Mouse (Mus musculus) embryonic fibroblast, embryonic 13.5 days (primary cell): Measurements from ENCODE around the gene Stk10. TPM values are rescaled to one million over a fixed set of nuclear protein-coding genes. Genes with fewer than 3 reads are reported as not detected.

ENCODE experiments used
- H3K27ac ChIP-seq: 2 replicates; pipeline ENCODE4 v1.5.1; 2012; ENCODE audit warnings: low read length, control low read depth, inconsistent platforms; ENCODE audit not compliant: insufficient read depth
- H3K4me1 ChIP-seq: 2 replicates; pipeline ENCODE4 v1.6.1; 2011; ENCODE audit warnings: low read length; ENCODE audit not compliant: control insufficient read depth, insufficient read depth
- H3K4me3 ChIP-seq: 2 replicates; pipeline ENCODE4 v1.5.1; 2011; ENCODE audit warnings: mild to moderate bottlenecking, control low read depth, low read length; ENCODE audit not compliant: insufficient read depth
- CTCF ChIP-seq: IDR thresholded peaks from 2 replicates; pipeline ENCODE4 v1.5.1; 2011; ENCODE audit warnings: mild to moderate bottlenecking, control low read depth, low read length, moderate library complexity, borderline replicate concordance; ENCODE audit not compliant: insufficient read depth
- POLR2A ChIP-seq: IDR thresholded peaks from 2 replicates; pipeline ENCODE4 v1.6.1; 2011; ENCODE audit warnings: low read depth, mild to moderate bottlenecking, control low read depth, low read length, moderate library complexity
- polyA plus RNA-seq: library from polyadenylated mRNA; stranded (reverse); fragments of >200 nt; gene quantifications from 2 replicates; pipeline ENCODE4 v1.2.4, GENCODE M21; 2011; ENCODE audit warnings: low read depth; ENCODE audit not compliant: missing spikeins, insufficient read length

The Stk10 gene
- polyA plus RNA-seq, 1 experiment, result 4.4 TPM

DNA sequence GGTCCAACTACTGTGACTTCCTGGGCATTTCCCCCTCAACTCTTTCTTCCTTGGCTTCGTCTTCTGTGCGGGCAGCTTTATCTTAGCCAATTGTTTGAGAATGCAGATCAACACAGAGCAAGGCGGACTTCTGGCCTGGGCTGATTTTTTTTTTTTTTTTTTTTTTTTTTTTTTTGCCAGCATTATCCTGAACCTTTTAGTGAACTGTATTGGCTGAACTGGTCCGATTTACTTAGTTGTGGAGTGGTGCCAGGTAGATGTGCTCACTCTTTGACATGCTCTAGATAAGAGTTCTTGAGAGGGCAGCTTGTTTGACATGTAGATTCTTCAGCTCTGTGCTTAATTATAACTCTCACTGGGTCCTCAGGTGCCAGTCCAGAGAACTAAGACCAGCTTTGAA is 103.2 kb downstream of the Stk10 start:
- Histone ChIP-seq H3K4me3 (no peak overlapping the region), H3K4me1 (peaks cover 3% of the 10 kb centered on the region; the same call in 1 of the 2 replicates), H3K27ac (no peak overlapping the region)
- TF ChIP-seq POLR2A (no peak), CTCF (no peak)

DNA sequence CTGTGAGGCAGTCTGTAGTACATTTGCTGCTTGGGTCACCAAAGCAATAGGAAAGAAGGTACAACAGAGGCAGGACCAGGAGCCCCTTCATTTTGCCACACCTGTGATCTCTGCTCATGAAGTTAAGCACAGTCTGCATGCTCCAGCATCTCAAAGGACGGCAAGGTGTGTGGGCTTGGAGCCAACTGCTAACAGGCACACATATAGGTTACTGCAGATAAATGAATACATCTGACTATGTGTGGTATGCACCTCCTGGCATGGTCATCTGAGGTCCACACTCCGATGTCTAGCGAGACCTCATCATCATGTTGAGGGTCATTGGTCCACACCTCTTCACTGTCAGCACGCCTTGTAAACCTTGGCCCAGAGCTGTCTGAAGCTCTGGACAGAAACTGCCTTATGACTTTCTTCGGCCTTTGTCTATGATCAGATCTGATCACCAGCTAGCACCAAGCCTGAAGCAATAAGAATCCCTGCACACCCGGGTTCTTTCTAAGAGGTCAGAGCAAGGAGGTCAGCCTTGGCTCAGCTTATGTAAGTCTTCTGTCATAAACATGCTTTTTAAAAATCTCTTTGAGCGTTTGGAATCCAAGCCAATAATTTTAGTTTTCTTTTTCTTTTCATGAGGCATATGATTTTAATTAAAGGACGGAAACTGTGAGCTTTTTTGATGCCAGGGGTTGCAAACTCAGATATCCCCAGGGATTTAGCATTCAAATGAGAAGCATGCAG is 105.6 kb downstream of the Stk10 start:
- Histone ChIP-seq H3K4me3 (no peak overlapping the region), H3K27ac (peak overlapping the region; percentile 9; the same call in 1 of the 2 replicates)
- no peak for TF ChIP-seq CTCF
- no peak for TF ChIP-seq POLR2A

DNA sequence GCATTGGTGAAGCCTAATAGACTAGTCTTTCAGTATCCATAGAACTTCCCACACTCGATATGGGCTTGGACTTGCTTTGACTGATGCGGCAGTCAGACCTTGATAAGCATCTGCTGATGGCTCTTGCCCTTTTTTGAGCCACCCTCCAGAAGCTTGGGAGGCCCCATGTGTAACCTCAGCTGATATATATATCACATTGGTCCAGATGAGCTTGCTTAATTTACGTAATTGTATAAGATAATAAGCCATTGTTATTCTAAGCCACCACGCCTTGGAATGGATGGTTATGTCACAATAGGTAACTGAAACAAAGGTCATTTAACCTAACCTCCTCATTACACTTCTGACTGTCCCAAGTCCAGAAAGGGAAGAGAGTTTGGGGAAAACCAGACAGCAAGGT is 107.5 kb downstream of the Stk10 start:
- no peak for TF ChIP-seq POLR2A
- no peak for TF ChIP-seq CTCF
- Histone ChIP-seq H3K27ac (no peak overlapping the region), H3K4me3 (no peak overlapping the region)

More for the DNA sequence above, 105.6 kb downstream of the Stk10 start:
- H3K4me1 ChIP-seq, result peaks cover 3% of the 10 kb centered on the region; the same call in 1 of the 2 replicates

DNA sequence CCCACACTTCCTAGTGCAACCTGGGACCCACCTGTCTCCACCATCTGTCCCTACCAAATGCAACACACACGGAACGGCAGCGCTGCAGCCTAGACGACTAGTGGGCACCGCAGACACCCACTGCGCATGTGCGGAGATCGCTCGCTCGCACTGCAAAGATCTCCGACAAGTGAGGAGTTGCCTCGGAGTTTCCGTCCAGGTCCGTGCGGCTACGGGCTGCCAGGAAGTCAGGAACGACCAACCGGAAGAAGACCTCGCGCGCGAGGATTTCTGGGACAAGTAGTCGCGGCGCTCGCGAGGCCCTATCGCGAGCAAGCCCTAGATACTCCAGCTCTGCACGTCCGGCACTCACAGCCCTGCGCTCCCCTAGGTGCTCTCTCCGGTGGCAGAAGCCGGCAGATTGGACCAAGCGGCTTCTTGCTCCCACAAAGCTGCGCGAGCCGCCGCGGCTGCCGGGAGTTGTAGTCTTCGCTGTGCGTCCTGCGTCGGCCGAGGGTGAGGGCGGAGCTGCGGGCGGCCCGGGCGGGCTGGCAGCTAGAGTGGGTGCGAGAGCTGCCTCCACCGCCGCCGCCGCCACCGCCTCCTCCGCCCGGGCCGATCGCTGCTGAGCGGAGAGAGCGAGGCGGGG is 109.3 kb downstream of the Stk10 start, which contains the start of gene Fbxw11:
Gene Fbxw11 (plus strand): TSS at position 476 of the 628 bp plus-strand sequence.
- H3K4me1 ChIP-seq, result peaks cover 9% of the 10 kb centered on the region
- peak within 1 kb of the TSS; percentile 63 for H3K4me3 ChIP-seq
- TF ChIP-seq POLR2A (peak; percentile 99), CTCF (no peak)
- H3K27ac ChIP-seq, result peak within 1 kb of the TSS; percentile 93

More for the DNA sequence above, 107.5 kb downstream of the Stk10 start:
- peaks cover 3% of the 10 kb centered on the region; the same call in 1 of the 2 replicates for H3K4me1 ChIP-seq

DNA sequence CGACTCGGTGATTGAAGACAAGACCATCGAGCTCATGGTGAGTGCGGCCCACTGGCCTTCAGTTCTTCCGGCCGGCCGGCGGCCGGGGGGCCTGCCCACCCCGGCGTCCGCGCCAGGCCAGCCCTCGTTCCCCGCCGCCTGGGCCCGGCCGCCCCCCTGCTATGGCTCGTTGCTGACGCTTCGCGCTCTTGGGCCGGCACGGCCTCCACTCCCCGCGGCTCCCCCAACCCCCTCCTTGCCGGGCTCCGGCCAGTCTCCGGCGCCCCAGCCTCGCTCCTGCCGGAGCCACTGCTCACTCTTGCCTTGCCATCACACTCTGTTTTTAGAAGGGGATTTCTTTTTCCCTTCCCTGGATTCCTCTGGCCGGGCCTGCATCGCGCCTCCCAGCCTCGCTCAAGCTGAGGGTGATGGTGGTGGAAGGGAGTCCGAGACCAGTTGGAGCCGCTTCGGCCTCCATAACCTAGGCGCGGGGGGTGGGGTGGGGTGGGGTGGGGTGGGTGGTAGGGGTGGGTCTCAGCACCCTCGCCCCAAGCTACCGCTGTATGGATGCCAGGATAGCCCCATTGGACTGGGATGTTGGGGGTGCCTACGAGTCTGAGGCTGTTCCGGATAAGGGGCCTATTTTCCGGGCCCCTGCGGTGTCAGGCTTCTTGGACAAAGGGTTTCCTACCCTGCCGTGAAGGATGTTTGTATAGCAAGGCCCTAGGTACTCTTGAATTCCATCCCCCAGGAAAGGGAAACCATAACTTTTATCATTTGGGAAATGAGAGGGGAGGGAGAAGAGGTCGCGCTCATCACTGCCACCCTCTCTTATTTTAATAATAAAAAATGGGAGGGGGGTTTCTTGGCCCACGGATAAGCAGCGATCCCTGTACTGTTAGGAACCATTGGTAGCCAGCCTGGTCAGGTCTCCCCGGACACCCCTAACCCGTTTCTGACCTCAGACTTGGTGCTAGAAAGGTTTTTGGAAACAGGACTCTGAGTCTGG is 110.1 kb downstream of the Stk10 start:
- Histone ChIP-seq H3K27ac (peak overlapping the region; percentile 93), H3K4me3 (peak overlapping the region; percentile 63)

DNA sequence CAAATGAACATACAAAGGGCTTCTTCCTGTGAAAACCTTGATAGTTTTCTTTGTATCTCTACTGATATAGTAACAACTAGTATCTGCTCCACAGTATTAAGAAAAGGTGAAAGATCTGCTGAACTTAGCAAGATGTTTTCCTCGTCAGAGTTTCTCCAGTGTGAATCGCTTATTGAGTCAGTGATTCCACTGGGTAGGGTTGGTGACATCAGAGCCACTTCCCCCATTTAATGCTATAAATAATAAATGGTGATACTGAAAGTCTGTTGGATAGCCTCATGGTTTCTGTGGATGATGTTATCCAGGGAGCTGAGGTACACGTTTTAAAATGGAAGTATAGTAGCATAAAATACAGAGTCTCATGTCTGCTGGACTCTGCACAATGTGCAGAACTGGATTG is 110.9 kb downstream of the Stk10 start:
- TF ChIP-seq POLR2A (no peak), CTCF (no peak)
- Histone ChIP-seq H3K27ac (peak overlapping the region; percentile 93; the same call in 1 of the 2 replicates), H3K4me3 (peak overlapping the region; percentile 63), H3K4me1 (peaks cover 15% of the 10 kb centered on the region)

More for the DNA sequence above, 110.1 kb downstream of the Stk10 start:
- TF ChIP-seq CTCF (no peak), POLR2A (no peak)
- peaks cover 15% of the 10 kb centered on the region for H3K4me1 ChIP-seq

DNA sequence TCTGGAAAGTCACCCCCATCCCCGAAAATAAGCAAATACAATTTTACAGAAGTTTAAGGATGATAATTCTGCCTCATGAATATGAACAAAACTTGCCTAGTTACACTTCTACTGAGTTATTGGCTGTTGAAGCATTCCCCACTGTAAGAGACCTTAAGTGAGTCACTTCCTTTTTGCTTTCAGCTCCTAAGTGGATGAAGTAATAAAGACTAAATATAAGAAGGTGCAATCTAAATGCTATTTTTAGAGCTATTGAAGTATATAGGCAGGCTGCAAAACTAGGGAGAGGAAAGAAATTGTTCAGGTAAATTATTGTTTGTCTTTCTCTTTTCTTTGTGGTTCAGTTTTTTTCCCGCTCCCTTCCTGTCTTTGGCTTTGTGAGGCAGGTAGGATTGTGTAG is 114.2 kb downstream of the Stk10 start:
- no peak overlapping the region for H3K4me3 ChIP-seq
- peak overlapping the region; percentile 78 for H3K27ac ChIP-seq
- peaks cover 14% of the 10 kb centered on the region for H3K4me1 ChIP-seq
- no peak for TF ChIP-seq POLR2A
- TF ChIP-seq CTCF, result no peak

DNA sequence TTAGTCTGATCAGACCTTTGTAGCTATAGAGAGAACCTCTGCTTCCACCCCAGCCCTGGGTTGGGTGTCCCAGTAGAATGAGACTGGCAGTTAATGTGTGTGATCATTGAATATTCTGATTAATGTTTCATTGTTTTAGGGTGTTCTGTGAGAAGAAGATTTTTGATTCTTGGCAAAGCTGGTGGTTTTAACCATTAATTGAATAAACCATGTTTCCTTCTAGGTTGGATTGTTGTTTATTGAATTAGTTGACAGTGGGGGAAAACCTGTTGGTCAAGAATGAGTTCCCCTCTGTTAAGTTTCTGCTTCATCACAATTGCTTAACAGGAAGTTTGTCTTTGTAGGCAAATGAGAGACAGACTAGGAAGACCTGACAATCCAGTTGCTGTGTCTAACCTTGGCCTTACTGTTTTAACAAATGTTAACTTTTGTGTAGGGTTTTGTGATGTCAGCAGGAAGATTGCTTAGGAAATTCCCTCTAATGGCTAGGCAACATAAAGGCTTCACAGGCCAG is 117.2 kb downstream of the Stk10 start:
- TF ChIP-seq POLR2A (no peak), CTCF (no peak)
- Histone ChIP-seq H3K4me1 (peaks cover 14% of the 10 kb centered on the region), H3K27ac (no peak overlapping the region), H3K4me3 (no peak overlapping the region)

DNA sequence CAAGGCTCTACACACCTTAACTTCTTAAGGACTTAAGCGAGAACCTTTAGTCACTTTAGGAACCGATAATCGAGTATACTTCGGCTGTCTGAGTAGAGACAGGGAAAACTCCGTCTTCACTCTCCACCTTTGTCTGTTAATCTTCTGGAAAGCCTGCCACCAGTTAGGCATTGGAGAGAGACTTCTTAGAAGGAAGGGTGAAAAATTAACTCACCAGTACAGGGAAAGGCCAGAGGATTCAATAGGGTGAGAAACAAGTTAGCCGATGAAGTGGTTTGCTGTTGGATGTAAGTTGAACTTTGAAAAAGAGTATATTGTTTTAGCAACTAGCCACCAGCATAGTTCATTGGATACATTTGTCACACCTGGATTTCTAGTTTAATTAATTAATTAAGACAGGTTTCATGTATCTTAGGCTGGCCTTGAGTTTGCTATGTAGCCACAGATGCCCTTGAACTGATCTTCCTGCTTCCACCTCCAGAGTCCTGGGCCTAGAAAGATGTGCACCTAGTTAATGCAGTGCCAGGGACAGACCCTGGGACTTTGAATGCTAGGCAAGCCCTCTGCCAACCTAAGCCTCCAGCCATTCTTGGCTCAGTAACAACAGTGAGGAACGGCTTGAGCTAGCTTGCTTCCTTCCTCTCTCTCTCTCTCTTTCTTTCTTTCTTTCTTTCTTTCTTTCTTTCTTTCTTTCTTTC is 117.9 kb downstream of the Stk10 start:
- TF ChIP-seq POLR2A, result no peak
- no peak for TF ChIP-seq CTCF
- Histone ChIP-seq H3K4me3 (no peak overlapping the region), H3K4me1 (peaks cover 14% of the 10 kb centered on the region), H3K27ac (no peak overlapping the region)
